Mouse (Mus musculus) ES-Bruce4 (cell line): Measurements from ENCODE around the gene Tnxb. TPM values are rescaled to one million over a fixed set of nuclear protein-coding genes. Genes with fewer than 3 reads are reported as not detected.
A peak's percentile ranks its signal among the peaks of the same experiment; 100 is the strongest.
"Not testable (repeated sequence)": the region's sequence is repeated elsewhere in the genome, so short reads cannot be mapped to it uniquely, and the experiment has no call there.

ENCODE experiments used
- H3K27ac ChIP-seq: 2 replicates; pipeline ENCODE4 v1.5.1; 2012; ENCODE audit warnings: low read length, inconsistent platforms; ENCODE audit not compliant: insufficient read depth
- H3K27me3 ChIP-seq: 2 replicates; pipeline ENCODE4 v1.6.1; 2012; ENCODE audit warnings: mild to moderate bottlenecking, low read length, inconsistent platforms; ENCODE audit not compliant: control insufficient read depth, poor library complexity, insufficient read depth, severe bottlenecking
- H3K36me3 ChIP-seq: 2 replicates; pipeline ENCODE4 v1.6.1; 2012; ENCODE audit warnings: inconsistent platforms, mild to moderate bottlenecking, low read length, moderate library complexity; ENCODE audit not compliant: control insufficient read depth, poor library complexity, insufficient read depth, severe bottlenecking
- H3K4me1 ChIP-seq: one replicate; pipeline ENCODE4 v1.8.1; 2011; ENCODE audit warnings: low read length; ENCODE audit not compliant: control insufficient read depth, insufficient read depth
- H3K4me3 ChIP-seq: 2 replicates; pipeline ENCODE4 v1.5.1; 2011; ENCODE audit warnings: low read depth, mild to moderate bottlenecking, low read length
- H3K9ac ChIP-seq: 2 replicates; pipeline ENCODE4 v1.6.1; 2012; ENCODE audit warnings: low read depth, mild to moderate bottlenecking, inconsistent platforms; ENCODE audit not compliant: poor library complexity, severe bottlenecking
- H3K9me3 ChIP-seq: replicated peaks from 2 replicates; pipeline ENCODE4 v1.6.1; 2012; ENCODE audit warnings: mild to moderate bottlenecking, low read length, inconsistent platforms; ENCODE audit not compliant: control insufficient read depth, poor library complexity, insufficient read depth, severe bottlenecking
- CTCF ChIP-seq: IDR thresholded peaks from one replicate; pipeline ENCODE4 v1.8.1; 2011; ENCODE audit warnings: low read depth, low read length
- EP300 ChIP-seq: IDR thresholded peaks from 2 replicates; pipeline ENCODE4 v1.6.1; 2011; ENCODE audit warnings: low read depth, low read length; ENCODE audit not compliant: insufficient read depth
- POLR2A ChIP-seq: IDR thresholded peaks from one replicate; pipeline ENCODE4 v1.8.1; 2011; ENCODE audit warnings: low read length; ENCODE audit not compliant: insufficient read depth
- polyA plus RNA-seq: library from polyadenylated mRNA; stranded (reverse); fragments of >200 nt; gene quantifications from 2 replicates; pipeline ENCODE4 v1.2.4, GENCODE M21; 2011; ENCODE audit warnings: low read depth; ENCODE audit not compliant: missing spikeins, insufficient read depth, insufficient read length

Gene Tnxb
- polyA plus RNA-seq, 1 experiment = 0.13 TPM

- Histone ChIP-seq H3K4me1 (no peaks in the 10 kb centered on the region), H3K9me3 (no peaks in the 10 kb centered on the region), H3K36me3 (no peaks in the 10 kb centered on the region), H3K4me3 (no peak overlapping the region), H3K27ac (no peak overlapping the region), H3K9ac (no peak overlapping the region), H3K27me3 (no peaks in the 10 kb centered on the region)
- no peak for TF ChIP-seq EP300
- TF ChIP-seq CTCF = no peak
- TF ChIP-seq POLR2A = no peak
These were observed 20.1 kb downstream of the Tnxb start for GRCm38 (mm10) chr17:34690458-34690857.

GRCm38 (mm10) chr17:34692906-34693305 lies 22.6 kb downstream of the Tnxb start:
- no peak overlapping the region for H3K4me3 ChIP-seq
- no peaks in the 10 kb centered on the region for H3K4me1 ChIP-seq
- H3K9ac ChIP-seq = no peak overlapping the region
- no peaks in the 10 kb centered on the region for H3K9me3 ChIP-seq
- H3K27ac ChIP-seq = no peak overlapping the region
- no peaks in the 10 kb centered on the region for H3K36me3 ChIP-seq
- TF ChIP-seq CTCF = no peak
- TF ChIP-seq EP300 = no peak
- no peak for TF ChIP-seq POLR2A
- H3K27me3 ChIP-seq = no peaks in the 10 kb centered on the region

GRCm38 (mm10) chr17:34699575-34700408 lies 29.5 kb downstream of the Tnxb start:
- Histone ChIP-seq H3K9me3 (no peaks in the 10 kb centered on the region), H3K4me3 (no peak overlapping the region), H3K4me1 (no peaks in the 10 kb centered on the region), H3K27ac (no peak overlapping the region), H3K27me3 (no peaks in the 10 kb centered on the region), H3K36me3 (no peaks in the 10 kb centered on the region), H3K9ac (no peak overlapping the region)
- TF ChIP-seq CTCF (no peak), POLR2A (no peak), EP300 (no peak)

- Histone ChIP-seq H3K9ac (no peak overlapping the region), H3K36me3 (no peaks in the 10 kb centered on the region), H3K27me3 (no peaks in the 10 kb centered on the region), H3K4me3 (no peak overlapping the region), H3K4me1 (no peaks in the 10 kb centered on the region), H3K9me3 (no peaks in the 10 kb centered on the region), H3K27ac (no peak overlapping the region)
- TF ChIP-seq CTCF = no peak
- TF ChIP-seq EP300 = no peak
- no peak for TF ChIP-seq POLR2A
These were observed 30.3 kb downstream of the Tnxb start for GRCm38 (mm10) chr17:34700671-34701071.

- H3K36me3 ChIP-seq, H3K9me3 ChIP-seq, H3K27me3 ChIP-seq, H3K9ac ChIP-seq, H3K4me1 ChIP-seq, H3K27ac ChIP-seq, H3K4me3 ChIP-seq: not testable (repeated sequence)
These were observed 36.1 kb downstream of the Tnxb start for GRCm38 (mm10) chr17:34706476-34706875.

- Histone ChIP-seq H3K27ac (no peak overlapping the region), H3K9me3 (no peaks in the 10 kb centered on the region), H3K4me1 (no peaks in the 10 kb centered on the region), H3K27me3 (no peaks in the 10 kb centered on the region), H3K9ac (no peak overlapping the region; the same call in 1 of the 2 replicates), H3K36me3 (no peaks in the 10 kb centered on the region), H3K4me3 (no peak overlapping the region)
- TF ChIP-seq CTCF (peak; percentile 34), POLR2A (no peak)
These were observed 42.6 kb downstream of the Tnxb start for GRCm38 (mm10) chr17:34712951-34713350.

GRCm38 (mm10) chr17:34714181-34714907 lies 44.0 kb downstream of the Tnxb start:
- H3K4me1 ChIP-seq, H3K36me3 ChIP-seq, H3K9ac ChIP-seq, H3K27ac ChIP-seq, H3K9me3 ChIP-seq, H3K27me3 ChIP-seq, H3K4me3 ChIP-seq: not testable (repeated sequence)

- H3K36me3 ChIP-seq, H3K27ac ChIP-seq, H3K27me3 ChIP-seq, H3K4me1 ChIP-seq, H3K4me3 ChIP-seq, H3K9me3 ChIP-seq, H3K9ac ChIP-seq: not testable (repeated sequence)
These were observed 44.6 kb downstream of the Tnxb start for GRCm38 (mm10) chr17:34714908-34715445.
